Mouse (Mus musculus) mature B cell (primary cell): ENCODE results near the gene Chchd5.

ENCODE experiments used
- in situ Hi-C: fragments of 300-500 bp; cut with MboI; formaldehyde crosslinking; loops from 2 replicates; pipeline ENCODE4 v1.14.3; 2019

The Chchd5 gene

DNA sequence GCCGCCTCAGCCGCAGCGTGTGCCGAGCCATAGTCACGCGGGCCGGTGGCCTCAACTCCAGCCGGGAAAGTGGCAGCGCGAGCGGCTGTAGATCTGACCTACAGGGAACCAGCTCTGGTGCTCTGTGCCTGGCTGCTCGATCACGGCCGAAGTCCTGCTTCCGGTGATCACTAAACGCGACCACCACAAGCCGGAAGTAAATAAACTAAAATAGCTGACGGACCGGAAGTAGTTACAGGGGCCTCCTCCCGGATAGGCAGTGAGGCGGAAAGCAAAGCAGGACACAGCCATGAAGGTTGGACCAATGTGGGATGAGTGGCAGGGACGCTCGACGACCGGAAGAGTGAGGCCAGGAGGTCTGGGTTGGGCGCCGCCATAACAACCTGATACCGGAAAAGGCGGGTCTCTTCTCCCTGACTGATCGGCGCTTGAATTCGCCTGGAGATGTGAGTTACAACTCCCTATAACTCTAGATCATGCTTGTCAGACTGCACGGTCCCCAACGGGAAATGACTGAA is at the start of gene Chchd5:
Gene Chchd5 (plus strand): TSS at position 289 of the 518 bp plus-strand sequence.
- in situ Hi-C loops, result no loop called here

DNA sequence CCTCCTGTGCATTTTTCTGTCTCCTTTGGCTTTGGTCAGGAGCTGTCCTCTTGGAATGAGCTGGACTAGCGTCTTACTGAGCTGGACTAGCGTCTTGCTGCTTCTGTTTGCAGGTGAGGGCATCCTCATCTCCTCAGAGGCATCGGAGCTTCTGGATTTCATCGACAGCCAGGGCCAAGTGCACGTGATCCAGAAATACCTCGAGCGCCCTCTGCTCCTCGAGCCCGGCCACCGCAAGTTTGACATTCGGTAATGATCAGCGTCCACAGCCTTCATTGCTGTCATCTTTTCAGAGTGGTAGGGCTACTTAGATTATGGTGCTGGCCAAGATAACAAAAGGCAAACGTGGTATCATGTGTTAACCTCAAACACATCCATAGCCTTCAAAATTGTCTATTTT is 48.4 kb upstream of the Chchd5 start:
- in situ Hi-C loops, result no loop called here

- in situ Hi-C loops, result no loop called here
These were observed 46.0 kb upstream of the Chchd5 start for GRCm38 (mm10) chr2:129083514-129083913.

DNA sequence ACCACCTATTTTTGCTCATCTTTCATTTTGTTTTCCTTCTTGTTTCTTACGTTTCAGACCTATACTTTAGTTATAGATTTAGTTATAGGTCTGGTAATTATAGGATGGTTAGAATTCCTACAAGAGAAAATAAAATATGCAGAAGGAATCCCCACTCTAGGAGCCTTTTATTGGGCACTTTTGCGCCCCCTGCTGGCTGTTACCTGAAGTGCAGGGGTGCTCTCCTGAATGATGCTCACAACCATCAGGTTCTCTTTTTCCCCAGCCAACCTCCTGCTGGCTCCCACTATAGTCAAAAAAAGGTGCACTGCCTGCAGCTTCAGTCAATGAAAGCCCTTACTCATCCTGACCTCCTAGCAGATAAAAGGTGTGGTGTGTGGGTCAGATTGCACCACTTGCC is 44.5 kb upstream of the Chchd5 start:
- in situ Hi-C loops, result no loop called here

GRCm38 (mm10) chr2:129087520-129087919 is 42.0 kb upstream of the Chchd5 start:
- in situ Hi-C loops, result no loop called here

DNA sequence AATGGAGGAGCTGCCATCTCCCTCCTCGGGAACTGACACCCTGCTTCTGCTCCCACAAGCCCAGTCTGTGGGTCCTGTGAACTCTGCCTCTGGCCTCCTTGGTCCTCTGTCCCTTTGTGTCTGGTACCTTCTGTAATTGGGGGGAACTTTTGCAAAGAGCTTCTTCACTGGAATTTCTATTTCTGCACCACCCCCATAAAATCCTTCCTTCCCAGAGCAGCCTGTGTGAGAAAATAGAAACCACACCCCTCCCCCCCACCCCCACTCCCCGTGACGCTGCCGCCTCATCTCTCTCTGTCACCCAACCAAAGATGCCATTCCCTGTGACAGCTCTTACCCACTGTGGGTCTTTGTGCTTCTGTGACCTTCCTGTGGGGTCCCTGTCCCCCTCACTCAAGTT is 39.1 kb upstream of the Chchd5 start:
- in situ Hi-C loops, result no loop called here

- in situ Hi-C loops, result no loop called here
These were observed 36.7 kb upstream of the Chchd5 start for GRCm38 (mm10) chr2:129092810-129093209.

DNA sequence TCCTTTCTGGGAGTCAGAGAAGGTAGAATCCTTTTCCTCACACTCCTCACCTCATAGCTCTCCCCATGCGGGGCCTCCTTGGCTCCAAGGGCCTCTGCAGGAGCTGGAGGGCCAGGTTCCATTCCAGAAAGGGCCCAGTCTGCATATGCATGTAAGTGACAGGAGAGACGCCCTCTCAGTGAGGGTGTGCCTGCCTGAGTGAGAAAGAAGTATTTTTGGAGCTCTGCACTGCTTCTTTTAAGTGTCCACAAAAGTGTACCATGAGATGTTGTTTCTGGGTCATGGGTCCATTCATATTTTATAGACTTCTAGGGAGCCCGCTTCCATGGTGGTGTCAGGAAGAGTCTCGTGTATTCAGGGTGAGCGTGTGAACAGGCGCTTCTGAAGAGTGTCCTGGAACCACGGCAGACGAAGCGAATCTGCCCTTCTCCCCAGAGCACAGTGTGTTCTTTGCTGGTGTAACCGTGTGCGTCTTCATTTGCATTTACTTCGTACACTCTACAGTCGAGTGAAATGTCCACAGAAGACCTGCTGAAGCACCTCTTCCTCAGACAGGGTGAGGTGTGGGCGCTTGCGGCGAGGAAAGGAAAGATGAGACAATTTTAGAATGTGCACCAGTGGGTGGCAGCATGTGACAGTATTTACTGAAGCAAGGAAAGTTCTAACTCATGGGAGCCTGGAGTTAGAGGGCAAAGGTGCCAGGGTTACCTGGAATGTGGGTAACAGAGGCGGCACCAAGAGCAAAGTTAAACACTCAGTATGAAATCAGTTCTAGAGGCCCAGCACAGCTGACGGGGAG is 35.4 kb upstream of the Chchd5 start:
- in situ Hi-C loops, result no loop called here

DNA sequence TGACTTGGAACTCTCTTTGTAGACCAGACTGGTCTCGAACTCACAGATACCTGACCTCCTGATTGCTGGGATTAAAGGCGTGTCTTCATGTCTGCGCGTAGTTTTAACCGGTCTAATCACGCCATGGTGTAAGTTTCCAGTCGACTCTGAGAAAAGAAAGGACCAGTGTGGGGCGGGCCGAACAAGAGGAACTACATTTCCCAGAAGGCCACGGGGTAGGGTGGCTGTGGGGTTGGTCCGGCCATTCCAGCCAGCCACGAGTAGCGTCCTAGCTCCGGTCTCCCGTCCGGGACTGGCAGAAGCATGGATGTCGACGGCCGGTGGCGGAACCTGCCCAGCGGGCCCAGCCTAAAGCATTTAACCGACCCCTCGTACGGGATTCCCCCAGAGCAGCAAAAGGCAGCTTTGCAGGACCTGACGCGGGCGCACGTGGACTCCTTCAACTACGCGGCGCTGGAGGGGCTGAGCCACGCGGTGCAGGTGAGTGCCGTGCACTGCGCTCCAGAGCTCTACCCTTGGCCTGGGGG is 28.7 kb upstream of the Chchd5 start, which contains the start of gene Polr1b:
Gene Polr1b (plus strand): TSS at position 212 of the 527 bp plus-strand sequence.
- in situ Hi-C loops, result no loop called here

- in situ Hi-C loops, result no loop called here
These were observed 16.6 kb upstream of the Chchd5 start for GRCm38 (mm10) chr2:129112924-129113323.

- in situ Hi-C loops, result no loop called here
These were observed 13.7 kb upstream of the Chchd5 start for GRCm38 (mm10) chr2:129115706-129116367.

DNA sequence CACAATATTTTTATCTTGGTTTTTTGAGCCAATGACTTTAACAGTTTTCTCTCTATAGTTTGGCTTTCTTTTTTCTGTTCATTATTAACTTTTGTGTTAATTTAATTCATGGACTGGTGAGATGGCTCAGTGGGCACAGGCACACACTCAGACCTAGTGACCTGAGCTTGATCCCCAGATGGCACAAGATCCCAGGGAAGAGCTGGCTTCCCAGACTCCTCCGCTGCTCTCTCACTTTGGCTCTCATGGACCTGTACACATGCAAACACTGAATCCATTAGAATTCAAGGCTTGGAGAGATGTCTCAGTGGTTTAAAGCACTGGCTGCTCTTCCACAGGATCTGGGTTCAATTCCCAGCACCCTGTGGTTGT is 13.1 kb upstream of the Chchd5 start:
- in situ Hi-C loops, result no loop called here

DNA sequence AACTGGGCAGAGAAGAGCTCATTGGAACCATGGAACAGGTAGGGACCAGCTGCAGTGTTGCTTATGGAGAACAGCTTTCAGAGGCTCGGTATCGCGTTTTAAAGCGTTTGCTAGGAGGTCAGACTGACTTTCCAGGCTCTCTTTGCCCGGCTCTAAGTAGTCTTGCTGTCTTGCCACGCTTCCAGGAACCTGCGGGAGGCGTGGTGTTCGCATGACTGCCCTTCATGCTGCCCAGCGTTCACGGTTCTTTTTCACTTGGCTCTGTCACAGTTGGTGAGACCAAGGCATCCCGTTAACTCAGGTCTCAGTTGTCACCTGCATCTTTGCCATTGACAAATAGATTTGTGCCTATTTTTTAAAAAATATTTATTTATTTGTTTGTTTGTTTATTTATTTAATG is 11.4 kb upstream of the Chchd5 start:
- in situ Hi-C loops, result no loop called here

- in situ Hi-C loops, result no loop called here
These were observed 7.5 kb upstream of the Chchd5 start for GRCm38 (mm10) chr2:129121986-129122385.

DNA sequence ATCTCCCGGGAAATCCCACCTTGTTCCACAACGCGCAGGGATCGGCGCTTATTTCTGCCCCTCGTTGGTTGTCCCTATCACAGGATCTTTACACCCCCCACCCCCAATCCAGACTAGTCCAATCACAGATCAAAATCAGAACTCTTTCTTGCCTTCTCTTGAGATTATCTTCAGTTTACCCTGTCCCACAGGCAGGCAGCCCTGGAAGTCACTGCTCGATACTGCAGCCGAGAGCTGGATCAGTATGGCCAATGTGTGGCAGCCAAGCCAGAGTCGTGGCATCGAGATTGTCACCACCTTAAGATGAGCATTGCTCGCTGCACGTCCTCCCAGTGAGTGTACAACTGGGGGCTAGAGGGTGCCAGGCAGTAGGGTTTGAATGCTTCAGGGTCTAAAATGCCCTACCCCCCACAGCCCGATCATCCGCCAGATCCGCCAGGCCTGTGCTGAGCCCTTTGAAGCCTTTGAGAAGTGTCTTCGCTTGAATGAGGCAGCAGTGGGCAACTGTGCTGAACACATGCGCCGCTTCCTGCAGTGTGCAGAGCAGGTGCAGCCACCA is 566 bp downstream of the Chchd5 start:
- in situ Hi-C loops, result no loop called here

GRCm38 (mm10) chr2:129130776-129131175 is 1.3 kb downstream of the Chchd5 start:
- in situ Hi-C loops, result no loop called here

GRCm38 (mm10) chr2:129132231-129132630 is 2.7 kb downstream of the Chchd5 start:
- in situ Hi-C loops, result no loop called here

DNA sequence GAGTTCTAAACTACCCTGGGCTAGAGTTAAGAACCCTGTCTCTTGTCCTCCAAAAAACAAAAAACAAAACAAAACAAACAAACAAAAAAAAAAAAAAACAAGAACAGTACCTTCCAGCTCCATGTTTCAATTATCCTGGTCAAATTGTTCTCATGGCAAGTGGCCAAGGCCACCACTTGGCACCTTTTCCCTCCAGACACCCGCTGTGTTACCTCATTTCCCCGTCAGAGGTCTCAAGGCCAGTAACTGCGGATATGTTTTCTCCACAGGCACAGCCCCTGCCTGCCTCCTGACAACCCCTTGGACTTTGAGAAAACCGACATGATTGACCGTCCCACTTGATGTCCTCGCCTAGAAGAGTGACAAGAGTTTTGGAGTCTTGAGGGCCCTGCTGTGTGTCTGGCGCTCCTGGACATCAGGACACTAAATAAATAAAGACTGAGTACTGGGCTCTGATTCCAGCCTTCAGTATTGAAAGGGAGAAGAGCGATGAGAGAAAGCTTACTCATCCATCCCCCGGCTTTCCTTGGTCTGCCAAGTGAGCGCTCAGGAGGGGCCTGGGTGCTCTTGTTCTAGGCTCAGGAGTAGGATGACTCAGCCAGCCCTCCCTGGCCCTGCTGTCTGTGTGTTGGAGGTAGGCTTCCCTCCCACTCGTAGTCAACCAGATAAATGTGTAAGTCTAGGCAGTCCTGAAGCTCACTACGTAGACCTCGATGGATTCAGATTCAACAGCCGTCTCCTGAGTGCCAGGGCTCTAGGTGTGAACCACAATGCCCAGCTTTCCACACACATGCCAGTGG is 3.7 kb downstream of the Chchd5 start:
- in situ Hi-C loops, result no loop called here

DNA sequence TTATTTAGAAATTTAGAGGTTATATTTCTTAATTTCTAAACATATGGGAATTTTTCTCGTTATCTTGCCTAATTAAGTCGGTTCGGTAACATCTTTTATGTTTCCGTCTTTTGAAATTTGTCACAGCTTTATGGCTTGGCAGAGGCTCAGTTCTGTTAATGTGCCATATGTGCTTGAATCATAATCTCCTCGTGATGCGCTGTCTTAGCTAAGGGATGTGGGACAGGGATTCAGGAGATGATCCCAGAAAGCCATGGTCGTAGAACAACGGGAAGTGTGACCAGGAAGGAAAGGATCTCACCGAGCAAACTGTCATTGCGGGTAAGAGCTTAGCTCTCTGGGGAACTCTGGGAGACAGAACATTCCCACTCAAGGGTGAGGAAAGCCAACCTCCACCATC is 10.4 kb downstream of the Chchd5 start:
- in situ Hi-C loops, result no loop called here

- in situ Hi-C loops, result no loop called here
These were observed 19.3 kb downstream of the Chchd5 start for GRCm38 (mm10) chr2:129148836-129149235.

DNA sequence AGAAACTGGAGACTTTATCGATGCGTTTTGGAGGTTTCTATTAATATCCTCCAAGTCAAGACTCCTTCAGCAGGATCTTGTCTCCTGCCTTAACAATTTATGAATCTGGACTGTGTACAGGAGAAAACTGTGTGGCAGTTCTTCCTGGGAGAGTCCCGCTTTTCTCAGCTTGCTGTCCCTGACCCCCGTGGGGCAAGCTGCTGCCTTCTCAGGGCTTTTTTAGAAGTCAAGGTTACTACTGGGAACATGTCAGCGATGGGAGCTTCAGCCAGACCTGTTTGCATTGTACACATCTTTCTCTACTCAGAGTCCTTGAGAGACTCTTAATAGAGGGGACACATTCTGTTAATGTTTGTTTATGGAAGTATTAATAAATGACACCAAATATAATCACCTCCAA is 20.9 kb downstream of the Chchd5 start:
- in situ Hi-C loops, result no loop called here

DNA sequence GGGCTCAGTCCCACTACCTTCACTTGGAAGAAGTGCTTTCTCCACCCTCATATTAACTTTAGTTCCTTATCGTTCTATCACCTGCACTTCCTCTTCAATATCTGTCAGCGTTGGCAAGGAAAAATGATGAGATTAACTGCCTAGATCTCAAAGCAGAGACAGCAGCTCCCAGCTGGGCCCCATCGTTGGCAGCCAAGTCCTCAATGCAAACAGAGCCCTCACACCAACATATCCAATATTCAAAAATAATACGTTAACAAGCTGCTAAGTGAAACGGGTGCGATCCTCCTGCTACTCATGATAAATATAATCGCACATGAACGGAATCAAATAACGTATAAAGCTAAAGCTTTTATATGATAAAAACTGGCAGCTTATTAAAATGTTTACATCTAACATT is 21.6 kb downstream of the Chchd5 start:
- in situ Hi-C loops, result no loop called here
